Mouse (Mus musculus) monocyte, adult 2 months (primary cell): ENCODE measurements around the gene Zdhhc6.

Experiments used
- DNase-seq, 2 experiments: peaks; one replicate each; pipeline ENCODE4 v3.0.0; 2022; ENCODE audit warnings: low spot score in 2 of 2, low read depth in 1 of 2

Gene Zdhhc6

DNA sequence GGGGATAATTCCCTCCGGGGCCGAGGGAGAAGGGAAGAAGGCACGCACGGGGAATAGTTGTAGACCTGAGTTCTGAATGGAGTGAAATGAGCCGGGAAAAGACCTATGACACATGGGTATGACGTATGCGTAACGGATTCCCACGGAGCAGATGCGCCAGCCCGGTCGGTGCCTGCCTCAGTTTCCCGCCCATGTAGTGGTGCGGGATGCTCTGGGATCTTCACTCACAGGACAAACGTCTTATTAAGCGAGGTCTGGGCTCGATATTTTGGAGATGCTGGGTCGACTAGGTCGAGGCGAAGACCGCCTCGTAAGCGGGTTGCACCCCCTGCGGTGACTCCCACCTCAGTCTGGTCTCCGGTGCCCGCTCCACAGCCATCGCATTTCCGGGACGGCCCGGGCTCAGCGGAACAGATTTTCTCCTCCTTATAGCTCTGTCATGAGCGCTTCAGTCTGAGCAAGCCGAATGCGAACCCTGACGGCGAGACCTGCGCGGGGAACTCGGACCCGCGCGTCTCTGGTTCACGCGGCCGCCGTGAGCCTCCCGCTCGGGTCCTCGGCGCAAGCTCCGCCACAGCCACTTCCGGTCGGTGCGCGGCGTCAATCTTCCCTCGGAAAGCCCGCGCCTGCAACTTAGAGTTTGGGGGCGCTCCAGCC, at the start of gene Zdhhc6:
TSS of gene Zdhhc6 (minus strand) at position 581 of the 657 bp plus-strand sequence.
- DNase-seq = peak; percentile 30 to 70

GRCm38 (mm10) chr19:55362606-55363005, 46.8 kb upstream of the Zdhhc6 start:
- DNase-seq = no peak

DNA sequence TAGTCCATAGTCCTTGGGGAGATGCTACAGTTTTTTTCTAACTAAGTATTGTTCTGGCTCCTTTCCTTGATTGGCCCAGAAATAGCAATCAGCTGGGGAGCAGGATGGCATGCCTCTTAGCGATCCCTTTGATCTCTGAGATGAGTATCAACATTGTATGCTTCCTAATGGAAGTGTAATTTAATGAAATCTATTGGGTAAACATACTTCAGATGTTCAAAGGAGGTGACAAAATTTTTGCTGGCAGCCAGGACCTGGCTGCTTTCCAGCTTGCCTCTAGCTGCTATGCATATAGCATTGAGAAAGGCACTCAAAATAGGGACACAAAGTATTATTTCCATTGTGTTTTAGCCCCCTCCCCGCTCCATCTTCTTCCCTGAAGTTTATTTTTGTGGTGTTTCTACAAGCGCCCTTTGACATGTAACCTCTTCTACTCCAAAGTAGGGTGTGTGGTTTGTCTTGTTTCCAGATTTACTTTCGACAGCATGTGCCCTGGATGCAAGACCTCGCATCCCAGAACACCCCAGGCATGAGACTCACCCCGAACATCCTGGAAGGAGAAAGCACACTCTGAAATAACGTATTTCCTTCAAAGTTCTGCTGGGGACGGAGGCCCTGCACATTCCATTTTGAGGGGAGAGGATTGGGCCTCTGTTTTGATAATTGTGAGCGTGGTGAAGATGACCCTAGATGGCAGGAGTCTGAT, 35.0 kb upstream of the Zdhhc6 start:
- no peak for DNase-seq

GRCm38 (mm10) chr19:55348187-55348586, 32.4 kb upstream of the Zdhhc6 start:
- no peak for DNase-seq

GRCm38 (mm10) chr19:55343274-55343673, 27.4 kb upstream of the Zdhhc6 start:
- DNase-seq = no peak

- no peak for DNase-seq
Observed at GRCm38 (mm10) chr19:55342423-55342822, 26.6 kb upstream of the Zdhhc6 start.

GRCm38 (mm10) chr19:55341377-55341776, 25.5 kb upstream of the Zdhhc6 start:
- DNase-seq = no peak

DNA sequence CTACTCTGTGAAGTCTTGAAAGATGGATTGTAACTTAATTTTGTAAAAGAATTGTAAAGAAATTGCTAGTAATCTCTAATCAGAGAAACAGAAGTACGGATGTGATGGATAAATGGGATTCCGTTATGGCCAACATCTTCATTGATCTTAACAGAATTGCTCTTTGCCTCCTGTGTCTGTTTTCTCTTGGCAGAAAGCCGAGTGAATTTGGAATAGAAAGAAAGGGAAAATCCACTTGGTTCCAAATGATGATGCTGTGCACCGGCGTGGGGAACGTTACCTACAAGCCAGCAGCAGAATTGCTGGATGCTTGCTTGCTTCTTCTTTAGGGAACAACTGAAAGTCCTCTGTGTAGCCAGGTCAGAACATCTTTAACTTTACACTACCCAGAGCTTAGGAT, 24.7 kb upstream of the Zdhhc6 start:
- no peak for DNase-seq

GRCm38 (mm10) chr19:55337664-55338063, 21.8 kb upstream of the Zdhhc6 start:
- DNase-seq = no peak

DNA sequence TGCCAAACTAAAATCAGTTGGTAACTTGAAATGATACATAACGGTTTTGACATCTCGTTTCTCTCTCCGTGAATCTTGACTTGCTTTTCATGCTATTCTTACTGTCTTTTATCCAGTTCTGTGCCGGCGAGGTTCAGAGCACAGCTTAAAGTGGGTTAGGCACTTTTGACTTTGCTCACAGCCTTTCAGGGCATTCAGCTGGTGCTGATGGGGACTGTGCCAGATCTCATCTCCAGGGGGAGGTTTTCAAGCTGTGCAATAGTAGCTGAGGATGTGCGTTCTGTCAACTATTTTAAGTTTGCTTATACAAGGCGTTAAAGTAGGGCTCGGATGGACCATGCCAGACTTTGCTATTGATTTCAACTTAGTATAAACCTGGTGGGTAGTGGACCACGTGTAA, 21.2 kb upstream of the Zdhhc6 start:
- no peak for DNase-seq

- DNase-seq = no peak
Observed at GRCm38 (mm10) chr19:55336441-55336840, 20.6 kb upstream of the Zdhhc6 start.

- no peak for DNase-seq
Observed at GRCm38 (mm10) chr19:55335881-55336280, 20.0 kb upstream of the Zdhhc6 start.

DNA sequence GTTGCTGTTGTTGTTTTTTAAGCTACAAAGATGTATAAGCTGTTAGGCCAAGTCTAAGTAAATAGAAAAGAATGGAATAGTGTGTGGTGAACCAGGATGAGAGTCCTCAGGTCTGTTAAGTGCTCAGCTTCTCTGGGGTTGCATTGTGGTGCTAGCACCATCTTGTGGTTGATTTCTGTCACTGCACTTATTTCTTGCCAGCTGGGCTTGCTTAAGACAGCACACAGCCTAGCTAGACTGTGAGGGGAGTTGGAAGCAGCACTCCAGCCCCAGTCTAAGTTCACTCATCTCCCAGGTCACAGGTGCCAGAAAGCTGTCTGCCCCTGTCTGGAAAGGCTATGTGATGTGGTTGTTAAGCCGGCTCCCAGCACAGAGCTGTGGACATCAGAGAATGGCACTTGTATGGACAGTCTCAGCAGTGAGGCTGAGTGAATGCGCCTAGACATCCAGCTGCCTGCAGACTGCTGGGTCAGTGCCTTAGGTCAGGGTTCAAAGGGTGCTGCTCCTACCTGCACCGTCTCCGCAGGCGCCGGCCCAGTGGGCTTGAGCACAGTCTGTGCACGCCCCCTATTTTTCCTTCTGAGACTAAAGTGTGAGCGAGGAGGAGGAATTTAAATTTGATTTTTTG, 16.9 kb upstream of the Zdhhc6 start:
- DNase-seq = peak in 1 of 2 experiments; percentile 34

GRCm38 (mm10) chr19:55331776-55332175, 15.9 kb upstream of the Zdhhc6 start:
- DNase-seq = no peak

- no peak for DNase-seq
Observed at GRCm38 (mm10) chr19:55327510-55327909, 11.7 kb upstream of the Zdhhc6 start.

DNA sequence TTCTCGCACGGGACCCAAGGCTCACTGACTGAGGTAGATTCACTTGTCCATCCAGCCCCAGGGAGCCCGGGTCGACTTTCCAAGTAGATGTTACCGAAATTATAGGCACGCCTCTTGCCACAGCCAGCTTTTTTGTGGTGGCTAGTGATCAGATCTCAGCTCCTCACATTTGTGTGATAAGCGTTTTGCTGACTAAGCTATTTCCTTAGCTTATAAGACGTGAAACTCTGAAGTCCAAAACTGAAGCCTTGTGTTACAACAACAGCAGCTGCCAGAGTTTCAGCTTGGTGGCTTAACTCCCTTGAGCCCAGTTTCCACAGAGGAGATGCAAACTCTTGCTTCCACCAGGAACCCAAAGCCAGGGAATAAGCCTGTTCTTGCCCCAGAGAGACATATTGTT, 6.8 kb upstream of the Zdhhc6 start:
- no peak for DNase-seq

DNA sequence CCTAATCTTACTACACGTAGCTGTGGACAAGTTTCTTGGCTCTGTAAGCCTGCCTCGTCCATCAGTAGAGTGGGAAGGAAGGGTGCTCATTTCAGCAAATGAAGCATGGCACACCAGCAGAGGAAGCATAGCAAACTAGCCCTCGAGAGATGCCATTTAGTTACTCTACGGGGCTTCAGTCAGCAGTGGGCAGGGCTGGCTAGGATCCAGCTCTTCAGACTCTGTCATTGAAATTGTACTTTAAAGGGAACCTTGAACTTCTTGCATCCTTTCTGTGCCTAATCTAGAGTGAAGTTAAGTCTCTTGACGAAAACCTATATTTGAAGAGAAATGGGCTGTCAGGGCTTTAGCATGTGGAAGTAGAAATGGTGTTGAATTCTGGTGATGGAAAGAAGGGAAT, 3.7 kb upstream of the Zdhhc6 start:
- no peak for DNase-seq

DNA sequence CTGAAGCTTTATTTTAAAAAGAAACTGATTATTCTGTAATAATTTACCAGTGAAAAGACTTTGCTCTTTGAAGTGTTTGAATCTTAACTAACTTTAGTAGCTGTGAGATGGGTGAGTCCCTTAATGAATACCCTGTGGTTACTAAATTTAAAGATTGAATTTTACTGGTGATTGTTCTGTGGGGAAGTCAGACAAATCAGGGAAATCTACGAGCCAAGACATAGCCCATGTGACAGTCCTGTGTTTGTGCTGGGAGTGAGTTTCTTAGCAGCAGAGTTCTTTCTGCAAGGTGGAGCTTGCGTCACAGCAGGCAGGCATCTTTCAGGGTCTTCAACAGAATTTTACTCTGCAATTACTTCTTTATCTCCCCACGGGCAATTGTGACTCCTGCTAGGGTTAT, 3.2 kb upstream of the Zdhhc6 start:
- DNase-seq = no peak

GRCm38 (mm10) chr19:55316901-55317300, 1.1 kb upstream of the Zdhhc6 start:
- no peak for DNase-seq

DNA sequence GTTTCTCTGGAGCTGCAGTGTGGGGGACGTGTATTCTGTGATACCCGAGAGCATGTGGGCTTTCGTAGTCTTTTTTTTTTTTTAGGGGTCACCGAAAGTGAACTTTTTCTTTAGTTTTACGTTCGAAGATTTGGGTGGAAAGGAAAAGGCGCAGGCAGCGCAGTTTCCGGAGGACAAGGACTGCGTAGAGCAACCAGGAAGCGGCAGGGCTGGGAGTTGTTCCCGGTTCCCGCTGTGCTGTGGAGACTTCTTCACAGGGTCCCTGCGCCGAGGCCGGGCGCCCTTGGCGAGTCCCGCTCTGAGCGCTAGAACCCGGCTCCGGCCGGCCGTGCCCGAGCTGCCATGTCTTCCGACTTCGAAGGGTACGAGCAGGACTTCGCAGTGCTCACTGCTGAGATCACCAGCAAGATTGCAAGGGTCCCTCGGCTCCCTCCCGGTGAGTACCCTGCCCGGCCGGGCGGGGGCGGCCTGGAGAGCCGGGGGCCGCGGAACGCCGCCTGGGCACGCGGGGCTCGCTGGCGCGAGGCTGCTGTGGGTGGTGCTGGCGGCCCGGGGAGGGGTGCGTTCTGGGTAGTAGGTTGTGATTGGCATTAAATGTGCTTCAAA, 380 bp upstream of the Zdhhc6 start, which contains the start of gene Vti1a:
TSS of gene Vti1a (plus strand) at position 187 of the 606 bp plus-strand sequence.
- peak; percentile 60 to 73 for DNase-seq

DNA sequence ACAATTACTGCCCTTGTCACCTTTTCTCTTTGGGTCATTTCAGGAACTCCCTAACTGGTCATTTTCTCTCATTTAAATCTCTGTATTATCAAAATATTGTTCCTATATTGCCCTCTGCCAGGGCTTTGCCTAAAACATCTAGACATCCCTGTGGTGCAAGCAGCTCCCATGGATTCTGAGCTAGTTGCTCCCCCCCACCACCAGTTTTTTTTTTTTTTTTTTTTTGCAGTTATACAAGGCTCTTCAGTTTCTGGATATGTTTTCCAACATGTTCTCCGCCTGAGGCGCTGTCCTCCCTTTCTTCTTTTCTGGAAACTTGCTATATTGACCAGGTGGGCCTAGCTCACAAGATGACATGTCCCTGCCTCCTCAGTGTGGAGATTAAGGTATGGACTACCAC, 2.2 kb downstream of the Zdhhc6 start:
- DNase-seq = no peak

DNA sequence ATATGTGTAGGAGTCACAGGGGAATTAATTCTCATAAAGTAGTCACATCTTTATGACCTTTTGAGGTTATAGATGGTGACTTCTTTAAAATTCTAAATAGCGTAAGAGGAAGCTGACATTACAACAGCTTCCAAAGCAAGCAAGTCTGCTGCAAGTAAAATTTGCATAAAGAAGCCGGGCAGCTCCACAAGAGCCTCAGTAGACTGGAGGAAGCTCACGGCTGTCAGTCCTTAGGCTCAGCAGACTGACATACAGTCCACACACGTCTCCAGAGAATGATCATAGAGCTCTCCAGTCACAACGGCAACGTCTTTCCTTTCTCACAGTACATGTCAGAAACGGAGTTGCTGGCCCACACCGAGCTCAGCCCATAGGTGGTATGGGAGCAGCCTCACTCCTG, 4.0 kb downstream of the Zdhhc6 start:
- DNase-seq = peak in 1 of 2 experiments; percentile 5
